Mouse (Mus musculus): Measurements from ENCODE around the gene Rom1.
"Not testable (repeated sequence)": the region's sequence is repeated elsewhere in the genome, so short reads cannot be mapped to it uniquely, and the experiment has no call there.

Gene Rom1

DNA sequence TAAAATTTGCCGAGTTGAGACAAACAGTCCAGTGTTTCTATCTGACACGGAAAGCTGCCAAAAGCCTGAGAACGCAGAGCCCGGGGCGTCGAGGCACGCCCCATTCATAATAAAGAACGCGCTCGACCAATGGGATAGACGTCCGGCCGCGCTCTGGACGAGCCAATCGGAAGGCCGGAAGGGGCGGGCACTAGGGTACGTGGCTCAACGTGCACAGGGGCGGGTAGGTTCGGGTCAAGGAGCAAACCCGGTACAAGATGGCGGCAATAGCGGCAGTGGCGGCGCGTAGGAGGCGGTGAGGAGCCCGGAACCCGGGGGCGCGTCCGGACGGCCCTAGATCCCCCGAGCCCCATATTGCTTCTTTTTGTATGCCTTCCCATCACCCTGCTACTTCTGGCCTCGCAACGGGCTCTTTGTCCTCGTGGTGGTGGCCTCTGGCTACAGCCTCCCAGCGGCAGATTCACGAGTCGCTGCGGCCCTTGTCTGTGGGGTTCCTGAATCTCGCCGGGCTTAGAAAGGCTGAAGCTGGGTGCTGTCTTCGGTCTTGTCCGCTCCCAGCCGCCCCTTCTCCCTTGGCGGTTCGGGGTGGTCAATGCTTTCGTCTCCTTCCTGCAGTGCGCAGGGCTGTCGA lies 31.2 kb downstream of the Rom1 start, which contains the start of gene Ganab:
Gene Ganab, plus strand, starts transcription at position 207 of the 631 bp plus-strand sequence.
- DNase-seq (ENCODE audit: low read depth, low spot score) = peak; percentile 96

DNA sequence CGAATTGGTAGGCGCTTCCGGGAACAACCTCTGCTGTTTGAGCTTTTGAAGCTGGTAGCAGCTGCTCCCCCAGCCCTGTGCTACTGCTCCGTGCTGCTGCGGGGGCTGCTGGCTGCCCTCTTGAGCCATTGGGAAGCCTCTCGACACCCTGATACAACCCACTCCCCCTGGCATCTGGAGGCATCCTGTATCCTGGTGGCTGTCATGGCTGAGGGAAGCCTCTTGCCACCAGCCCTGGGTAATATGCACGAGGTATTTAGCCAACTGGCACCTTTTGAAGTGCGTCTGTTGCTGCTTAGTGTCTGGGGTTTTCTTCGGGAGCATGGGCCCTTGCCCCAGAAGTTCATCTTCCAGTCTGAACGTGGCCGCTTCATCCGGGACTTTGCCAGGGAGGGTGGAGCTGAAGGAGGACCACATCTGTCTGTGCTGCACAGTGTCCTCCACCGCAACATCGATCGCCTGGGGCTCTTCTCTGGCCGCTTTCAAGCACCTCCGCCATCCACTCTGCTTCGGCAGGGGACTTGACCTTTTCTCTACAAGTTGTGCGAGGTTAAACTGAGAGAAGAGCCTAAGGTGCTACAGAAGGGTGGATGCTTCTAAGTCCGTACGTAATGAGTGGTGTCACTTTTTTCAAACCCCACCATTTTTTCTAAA lies 31.8 kb downstream of the Rom1 start:
- DNase-seq (ENCODE audit: low read depth, low spot score) = not testable (repeated sequence)

DNA sequence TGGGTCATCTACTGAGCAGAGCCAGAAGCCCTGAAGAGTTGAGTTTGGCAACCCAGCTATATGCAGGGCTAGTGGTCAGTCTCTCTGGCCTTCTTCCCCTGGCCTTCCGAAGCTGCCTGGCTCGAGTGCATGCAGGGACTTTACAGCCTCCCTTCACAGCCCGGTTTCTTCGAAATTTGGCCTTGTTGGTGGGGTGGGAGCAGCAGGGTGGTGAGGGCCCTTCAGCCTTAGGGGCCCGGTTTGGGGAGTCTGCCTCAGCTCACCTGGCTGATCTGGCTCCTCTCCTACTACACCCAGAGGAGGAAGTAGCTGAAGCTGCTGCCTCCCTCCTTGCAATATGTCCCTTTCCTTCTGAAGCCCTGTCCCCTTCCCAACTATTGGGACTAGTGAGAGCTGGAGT lies 32.9 kb downstream of the Rom1 start:
- DNase-seq (ENCODE audit: low read depth, low spot score) = not testable (repeated sequence)

DNA sequence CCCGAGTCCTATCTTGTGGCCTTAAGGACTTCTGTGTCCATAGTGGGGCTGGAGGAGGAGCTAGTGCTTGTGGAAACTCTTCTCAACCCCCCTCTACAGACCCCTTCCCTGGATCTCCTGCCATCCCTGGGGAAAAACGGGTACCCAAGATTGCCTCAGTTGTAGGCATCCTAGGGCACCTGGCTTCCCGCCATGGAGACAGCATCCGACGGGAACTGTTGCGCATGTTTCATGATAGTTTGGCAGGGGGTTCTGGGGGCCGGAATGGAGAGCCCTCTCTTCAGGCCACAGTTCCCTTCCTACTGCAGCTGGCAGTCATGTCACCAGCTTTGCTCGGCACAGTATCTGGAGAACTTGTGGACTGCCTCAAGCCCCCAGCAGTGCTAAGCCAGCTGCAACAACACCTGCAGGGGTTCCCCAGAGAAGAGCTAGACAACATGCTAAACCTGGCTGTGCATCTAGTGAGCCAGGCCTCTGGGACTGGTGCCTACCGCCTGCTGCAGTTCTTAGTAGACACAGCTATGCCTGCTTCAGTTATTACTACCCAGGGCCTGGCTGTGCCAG lies 33.7 kb downstream of the Rom1 start:
- no peak for DNase-seq (ENCODE audit: low read depth, low spot score)

DNA sequence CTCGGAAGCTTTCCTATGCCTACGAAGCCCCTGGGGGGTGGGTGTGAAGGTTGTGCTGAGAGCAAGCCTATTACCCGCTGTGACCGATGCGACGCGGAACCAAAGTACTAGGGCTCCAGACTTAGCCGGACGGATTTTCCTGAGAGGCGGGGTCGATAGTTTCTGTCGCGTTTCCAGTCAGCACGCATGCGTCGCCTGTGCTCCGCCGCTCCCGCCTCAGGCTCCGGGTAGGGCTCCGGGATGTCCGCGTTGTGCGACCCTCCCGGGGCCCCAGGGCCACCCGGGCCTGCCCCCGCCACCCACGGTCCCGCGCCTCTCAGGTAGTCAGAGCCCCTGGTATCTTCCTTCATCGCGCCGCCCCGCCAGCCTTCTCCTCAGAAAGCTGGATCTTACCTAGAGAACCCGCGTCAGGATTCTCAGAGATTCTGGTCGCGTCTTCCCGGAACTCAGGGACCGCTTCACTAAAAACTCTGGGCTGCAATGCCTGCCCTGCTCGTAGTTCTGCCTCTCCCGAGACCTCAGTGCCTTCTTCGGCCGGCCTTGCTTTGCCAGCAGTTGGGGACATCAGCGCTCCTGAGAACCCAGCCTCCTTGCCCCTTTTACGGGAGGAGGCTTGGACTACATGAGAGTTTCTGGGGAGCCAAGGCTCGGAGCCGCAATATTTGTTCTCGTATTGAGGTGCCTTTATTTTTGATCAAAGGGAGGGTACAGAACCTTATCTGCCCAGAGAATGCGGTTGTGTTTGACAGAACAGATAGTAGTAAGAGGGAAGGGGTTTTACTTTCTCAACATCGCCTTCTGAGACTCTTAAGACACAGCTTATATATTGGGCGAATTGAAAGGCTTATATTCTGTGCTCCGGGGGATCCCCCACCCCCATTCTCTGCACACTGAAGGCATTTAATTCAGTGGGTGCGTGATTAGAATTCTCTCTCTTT lies 36.1 kb downstream of the Rom1 start, which contains the start of gene Ints5:
Gene Ints5, plus strand, starts transcription at position 177 of the 938 bp plus-strand sequence.
- DNase-seq (ENCODE audit: low read depth, low spot score) = peak; percentile 83

DNA sequence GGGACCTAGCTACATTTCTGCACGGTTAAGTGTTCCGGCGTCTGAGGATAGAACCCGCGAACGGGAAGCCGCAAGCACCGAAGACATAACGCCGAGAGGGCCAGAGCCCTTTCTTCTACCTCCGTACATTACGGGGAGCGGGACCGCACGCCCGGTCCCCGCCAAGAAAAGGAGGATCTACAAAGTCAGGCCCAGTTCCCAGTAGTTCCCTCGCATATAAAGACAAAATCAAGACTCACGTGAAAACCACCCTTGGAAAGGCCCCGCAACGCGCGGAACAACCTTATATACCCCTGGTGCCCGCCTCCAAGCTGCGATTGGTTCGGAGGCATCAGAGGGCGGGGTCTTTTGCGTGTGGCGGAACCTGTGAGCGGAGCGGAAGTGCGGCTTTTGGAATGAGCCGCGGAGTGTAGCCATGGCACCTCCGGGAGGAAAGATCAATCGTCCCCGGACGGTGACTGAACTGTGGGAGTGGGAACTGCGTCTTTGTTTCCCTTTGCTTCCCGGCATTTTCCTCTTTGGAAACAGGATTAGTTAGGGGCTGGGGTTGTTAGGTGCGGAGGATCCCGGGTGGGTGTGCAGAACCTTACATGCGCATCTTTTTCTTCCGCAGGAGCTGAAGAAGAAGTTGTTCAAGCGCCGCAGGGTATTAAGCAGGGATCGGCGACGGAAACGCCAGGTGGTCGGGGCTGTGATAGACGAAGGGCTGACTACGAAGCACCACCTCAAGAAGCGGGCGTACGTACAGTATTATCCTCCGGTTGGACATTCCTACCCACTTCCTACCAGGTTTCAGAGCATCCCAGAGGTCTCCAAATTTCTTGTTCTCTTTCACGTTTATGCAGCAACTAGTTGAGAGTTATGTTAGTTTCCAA lies 40.4 kb downstream of the Rom1 start, which contains the start of the genes 1810009A15Rik and Gm49416:
Gene 1810009A15Rik, plus strand, starts transcription at position 343 of the 875 bp plus-strand sequence.
Gene Gm49416, plus strand, starts transcription at position 416 of the 875 bp plus-strand sequence.
- peak; percentile 97 for DNase-seq (ENCODE audit: low read depth, low spot score)

DNA sequence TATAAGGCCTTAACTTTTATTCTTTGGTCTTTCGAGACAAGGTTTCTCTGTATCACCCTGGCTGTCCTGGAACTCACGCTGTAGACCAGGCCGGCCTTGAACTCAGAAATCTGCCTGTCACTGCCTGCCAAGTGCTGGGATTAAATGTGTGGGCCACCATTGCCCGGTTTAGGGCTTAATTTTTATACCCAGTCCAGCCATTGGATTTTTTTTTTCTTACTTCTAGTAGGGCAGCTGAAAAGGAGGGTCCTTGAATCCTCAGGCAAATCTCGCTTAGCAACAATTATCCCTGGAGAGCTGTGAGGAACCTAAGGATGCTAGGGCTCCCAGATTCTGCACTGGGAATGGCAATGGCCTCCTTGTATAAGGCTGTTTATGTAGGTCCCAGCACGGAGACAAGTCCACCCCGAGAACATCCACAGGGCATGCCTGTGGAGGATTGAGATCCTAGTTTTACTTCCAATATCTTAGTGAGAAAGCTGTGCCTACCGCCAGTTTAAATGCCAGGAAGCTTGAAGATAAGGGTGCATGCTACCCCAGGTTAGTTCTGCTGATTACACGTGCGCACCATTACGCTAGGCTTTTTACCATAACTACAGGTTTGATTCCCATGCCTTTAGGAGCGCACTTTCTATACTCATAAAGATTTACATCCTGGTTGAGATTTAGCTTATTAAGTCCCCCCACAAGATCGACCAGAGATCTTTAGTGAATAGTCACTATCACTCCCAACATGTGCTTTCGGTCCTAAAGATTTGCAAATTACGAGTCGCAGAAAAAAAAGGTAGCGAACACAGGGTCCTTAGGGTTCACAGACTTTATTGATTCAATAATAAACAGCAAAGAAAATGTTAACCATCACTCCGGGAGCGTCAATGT lies 41.3 kb downstream of the Rom1 start:
- no peak for DNase-seq (ENCODE audit: low read depth, low spot score)

DNA sequence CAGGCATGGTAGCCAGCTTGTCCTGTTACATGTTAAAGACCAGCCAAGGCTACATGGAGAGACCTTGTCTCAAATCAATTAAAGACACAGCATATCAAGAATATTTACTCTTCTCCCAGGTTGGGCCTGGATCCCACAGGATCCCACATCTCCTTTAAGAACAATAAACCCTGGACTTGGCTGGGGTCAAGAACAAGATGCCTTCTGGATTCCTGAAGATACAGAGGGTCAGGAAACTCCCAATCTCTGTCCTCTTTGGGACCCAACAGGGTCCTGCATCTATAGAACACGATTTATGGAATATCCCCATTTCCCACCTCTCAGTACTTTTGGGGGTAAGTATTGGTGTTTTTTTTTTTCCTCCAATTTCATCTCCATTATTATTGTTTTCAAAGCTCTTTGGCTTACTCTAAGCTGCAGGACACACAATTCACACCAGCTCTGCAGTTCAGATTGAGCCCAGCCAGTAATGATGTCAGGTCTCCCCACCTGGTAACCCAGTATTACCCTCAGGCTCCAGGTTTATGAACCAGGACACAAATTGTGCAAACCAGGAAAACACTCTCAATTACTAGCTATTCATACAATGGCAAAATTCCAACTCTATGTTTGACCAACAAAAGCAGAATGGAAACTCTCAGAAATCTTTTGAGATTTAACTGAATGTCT lies 42.1 kb downstream of the Rom1 start:
- no peak for DNase-seq (ENCODE audit: low read depth, low spot score)

DNA sequence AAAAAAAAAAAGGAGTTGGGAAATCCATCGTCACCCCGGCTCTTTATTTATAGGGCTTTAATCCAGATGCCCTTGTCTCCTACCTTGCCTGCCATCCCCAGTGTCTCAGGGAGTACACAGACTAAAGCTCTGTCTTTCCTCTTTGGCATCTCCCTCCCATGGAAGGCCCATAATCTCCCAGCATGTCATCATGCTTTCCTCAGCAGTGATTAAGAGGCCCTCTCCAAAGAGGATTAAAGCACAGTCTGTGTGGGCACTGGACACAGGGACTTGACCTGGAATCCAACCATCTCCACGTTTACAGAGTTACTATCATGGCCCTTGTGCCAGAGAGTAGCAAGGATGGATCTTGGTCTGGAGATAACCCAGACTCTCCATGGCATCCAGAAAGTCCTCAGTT lies 45.5 kb downstream of the Rom1 start, which contains the start of the genes Lbhd1 and Gm49403:
Gene Lbhd1, plus strand, starts transcription at position 117 of the 400 bp plus-strand sequence.
Gene Gm49403, plus strand, starts transcription at position 315 of the 400 bp plus-strand sequence.
- no peak for DNase-seq (ENCODE audit: low read depth, low spot score)

DNA sequence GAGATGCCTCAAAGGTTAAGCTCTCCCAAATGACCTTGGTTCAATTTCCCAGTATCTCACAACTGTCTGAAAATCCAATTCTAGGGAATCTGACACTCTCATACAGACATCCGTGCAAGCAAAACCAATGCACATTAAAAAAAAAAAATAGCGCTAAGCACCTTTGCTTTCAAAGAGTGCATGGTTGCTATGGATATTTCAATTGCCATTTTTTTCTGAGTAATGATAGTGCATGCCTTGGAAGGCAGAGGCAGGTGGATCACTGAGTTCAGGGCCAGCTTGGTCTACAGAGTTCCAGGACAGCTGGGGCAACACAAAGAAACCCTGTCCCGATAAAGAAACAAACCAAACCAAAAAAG lies 48.1 kb downstream of the Rom1 start:
- no peak for DNase-seq (ENCODE audit: low read depth, low spot score)

DNA sequence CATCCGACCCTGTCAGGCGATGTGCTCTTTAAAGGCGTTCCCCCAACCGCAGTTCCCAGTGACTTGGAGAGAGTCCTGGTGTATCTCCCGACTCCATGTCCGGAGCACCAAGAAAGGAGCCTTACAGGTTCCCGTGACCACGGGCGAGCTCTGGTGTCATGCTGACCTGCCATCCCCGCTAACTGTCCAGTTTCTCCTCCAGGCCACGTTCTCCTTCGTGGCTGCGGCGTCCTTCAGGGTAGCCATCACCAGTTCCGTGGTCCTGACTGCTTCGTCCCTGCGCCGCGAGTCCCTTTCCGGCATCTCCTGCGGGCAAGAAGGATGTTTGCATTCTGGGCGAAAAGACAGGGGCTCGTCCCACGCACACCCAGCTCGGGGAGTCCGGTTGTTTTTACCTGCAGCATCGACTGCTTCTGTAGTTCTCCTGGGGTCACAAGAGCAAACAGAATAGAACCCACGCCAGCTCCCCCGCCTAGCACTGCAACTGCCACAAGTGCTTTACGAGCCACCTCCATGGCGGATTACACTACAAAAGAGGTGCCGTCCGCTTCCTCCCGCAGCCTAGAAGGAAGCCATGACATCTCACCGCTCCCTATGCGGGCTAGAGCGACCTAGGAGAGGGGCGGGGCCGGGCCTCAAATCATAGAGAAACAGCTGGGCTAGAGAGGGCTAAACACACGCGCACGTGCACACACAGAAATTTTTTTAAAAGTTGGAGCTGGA lies 48.7 kb downstream of the Rom1 start, which contains the start of gene Uqcc3:
Gene Uqcc3, minus strand, starts transcription at position 613 of the 723 bp plus-strand sequence.
- peak; percentile 70 for DNase-seq (ENCODE audit: low read depth, low spot score)

All from forelimb bud, embryonic 11.5 days (tissue).